Mouse (Mus musculus): ENCODE results near the gene Mroh2a. TPM values are rescaled to one million over a fixed set of nuclear protein-coding genes. Genes with fewer than 3 reads are reported as not detected.

Mroh2a gene
- polyA plus RNA-seq, 1 experiment, result 3.9 TPM

GRCm38 (mm10) chr1:88259643-88260024 is 32.8 kb downstream of the Mroh2a start:
- TF ChIP-seq POLR2A (IDR thresholded peaks at IDR 0.05; ENCODE audit: borderline replicate concordance, control insufficient read depth, low read depth, low read length), result no peak
- 76% methylated on average over 4 of the region's 4 CpGs for WGBS
- Histone ChIP-seq H3K4me1 (ENCODE audit: control insufficient read depth, insufficient read depth, low read length) (peaks cover 21% of the 10 kb centered on the region), H3K27ac (ENCODE audit: control insufficient read depth, insufficient read depth, low read depth, low read length, poor library complexity) (peak overlapping the region; percentile 64), H3K4me3 (replicated peaks; ENCODE audit: control insufficient read depth, low read depth, low read length) (no peak overlapping the region)

DNA sequence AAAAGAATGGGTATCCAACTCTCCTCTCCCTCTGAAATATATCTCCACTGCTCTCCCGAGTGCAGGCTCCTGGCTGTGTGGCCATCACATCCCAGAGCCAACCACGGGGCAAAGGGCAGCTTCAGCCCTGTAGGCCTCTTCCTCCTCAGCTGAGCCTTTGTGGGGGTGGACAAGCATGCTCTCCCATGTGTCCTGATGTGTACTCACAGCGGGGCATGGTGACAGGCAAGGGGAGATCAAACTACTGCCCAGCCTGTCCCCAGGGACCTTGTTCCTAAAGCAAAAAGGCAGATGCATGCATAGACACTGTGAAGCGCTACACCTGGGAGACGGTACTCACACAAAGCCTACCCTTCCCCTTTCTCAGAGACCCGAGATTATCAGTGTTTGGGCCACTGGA is 33.3 kb downstream of the Mroh2a start:
- H3K4me3 ChIP-seq (replicated peaks; ENCODE audit: control insufficient read depth, low read depth, low read length), result no peak overlapping the region
- TF ChIP-seq POLR2A (IDR thresholded peaks at IDR 0.05; ENCODE audit: borderline replicate concordance, control insufficient read depth, low read depth, low read length) (no peak), CTCF (IDR thresholded peaks at IDR 0.05; ENCODE audit: control insufficient read depth, insufficient read depth, low read length) (no peak)
- 53% methylated on average over 6 of the region's 6 CpGs for WGBS
- H3K27ac ChIP-seq (ENCODE audit: control insufficient read depth, insufficient read depth, low read depth, low read length, poor library complexity), result peak overlapping the region; percentile 64
- peaks cover 21% of the 10 kb centered on the region for H3K4me1 ChIP-seq (ENCODE audit: control insufficient read depth, insufficient read depth, low read length)

GRCm38 (mm10) chr1:88260604-88261377 is 34.0 kb downstream of the Mroh2a start:
- 55% methylated on average over 10 of the region's 10 CpGs for WGBS
- TF ChIP-seq CTCF (IDR thresholded peaks at IDR 0.05; ENCODE audit: control insufficient read depth, insufficient read depth, low read length), result no peak
- no peak for TF ChIP-seq POLR2A (IDR thresholded peaks at IDR 0.05; ENCODE audit: borderline replicate concordance, control insufficient read depth, low read depth, low read length)
- peaks cover 21% of the 10 kb centered on the region for H3K4me1 ChIP-seq (ENCODE audit: control insufficient read depth, insufficient read depth, low read length)
- H3K27ac ChIP-seq (ENCODE audit: control insufficient read depth, insufficient read depth, low read depth, low read length, poor library complexity), result peak overlapping the region; percentile 64
- H3K4me3 ChIP-seq (replicated peaks; ENCODE audit: control insufficient read depth, low read depth, low read length), result no peak overlapping the region

DNA sequence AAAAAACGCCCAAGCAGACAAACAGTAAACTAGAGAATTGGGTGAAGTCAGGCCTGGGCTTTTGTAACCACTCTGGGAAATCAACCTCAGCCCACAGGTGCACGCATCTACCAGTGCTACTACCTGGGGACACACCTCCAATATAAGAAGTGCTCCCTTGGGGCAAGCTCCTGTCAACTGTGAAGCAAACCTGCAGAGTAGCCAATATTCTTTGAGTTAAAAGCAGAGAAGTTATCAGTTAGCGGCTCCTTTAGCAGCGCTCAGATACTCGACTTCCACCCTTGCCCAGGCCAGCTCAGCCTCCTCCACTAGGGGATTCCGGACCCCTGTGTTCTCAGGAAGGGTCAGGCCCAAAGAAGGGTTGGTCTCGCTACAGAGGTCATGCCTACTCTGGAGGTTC is 34.9 kb downstream of the Mroh2a start:
- peak overlapping the region; percentile 12 for H3K27ac ChIP-seq (ENCODE audit: control insufficient read depth, insufficient read depth, low read depth, low read length, poor library complexity)
- WGBS, result 78% methylated on average over 7 of the region's 7 CpGs
- H3K4me3 ChIP-seq (replicated peaks; ENCODE audit: control insufficient read depth, low read depth, low read length), result no peak overlapping the region
- peaks cover 21% of the 10 kb centered on the region for H3K4me1 ChIP-seq (ENCODE audit: control insufficient read depth, insufficient read depth, low read length)
- TF ChIP-seq POLR2A (IDR thresholded peaks at IDR 0.05; ENCODE audit: borderline replicate concordance, control insufficient read depth, low read depth, low read length), result no peak
- TF ChIP-seq CTCF (IDR thresholded peaks at IDR 0.05; ENCODE audit: control insufficient read depth, insufficient read depth, low read length), result no peak

DNA sequence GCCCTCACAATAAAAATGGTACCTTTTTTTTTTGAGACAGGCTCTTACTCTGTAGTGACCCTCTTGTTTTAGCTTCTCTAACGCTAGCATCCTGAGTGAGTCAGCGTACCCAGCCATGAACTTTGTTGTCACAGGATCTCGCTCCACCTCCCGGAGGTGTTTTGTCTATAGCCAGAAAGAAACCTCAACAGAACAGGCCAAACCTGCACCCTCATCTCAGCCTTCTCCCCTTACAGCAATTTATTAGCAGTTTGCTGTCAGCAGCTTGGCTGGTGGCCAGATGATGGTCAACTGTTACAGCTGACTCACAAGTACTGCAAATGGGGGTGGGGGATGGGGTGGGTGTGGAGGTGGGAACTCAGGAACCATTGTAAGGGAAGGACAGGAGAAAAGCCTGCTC is 35.5 kb downstream of the Mroh2a start:
- no peak overlapping the region for H3K4me3 ChIP-seq (replicated peaks; ENCODE audit: control insufficient read depth, low read depth, low read length)
- no peak overlapping the region; the same call in 1 of the 2 replicates for H3K27ac ChIP-seq (ENCODE audit: control insufficient read depth, insufficient read depth, low read depth, low read length, poor library complexity)
- TF ChIP-seq CTCF (IDR thresholded peaks at IDR 0.05; ENCODE audit: control insufficient read depth, insufficient read depth, low read length) (no peak), POLR2A (IDR thresholded peaks at IDR 0.05; ENCODE audit: borderline replicate concordance, control insufficient read depth, low read depth, low read length) (no peak)
- peaks cover 21% of the 10 kb centered on the region for H3K4me1 ChIP-seq (ENCODE audit: control insufficient read depth, insufficient read depth, low read length)
- WGBS, result 40% methylated on average over 4 of the region's 4 CpGs

DNA sequence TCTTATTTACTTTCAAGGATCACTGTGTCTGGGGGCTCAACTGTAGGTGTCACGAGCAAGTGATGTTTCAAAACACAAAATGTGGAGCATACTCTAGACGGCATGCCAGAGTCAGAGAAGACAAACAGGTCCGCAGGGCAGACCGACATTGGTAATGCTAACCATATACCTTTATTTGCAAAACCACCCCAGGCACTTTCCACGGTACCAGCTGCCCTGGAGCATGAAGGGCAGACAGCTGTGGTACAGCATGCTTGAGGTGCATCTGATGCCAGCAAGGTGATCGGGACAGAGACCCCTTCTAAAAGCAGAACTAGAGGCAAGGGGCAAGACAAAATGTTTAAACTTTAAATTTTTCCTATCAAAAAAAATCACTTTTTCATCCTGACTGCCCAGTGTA is 36.2 kb downstream of the Mroh2a start:
- 67% methylated on average over 6 of the region's 6 CpGs for WGBS
- TF ChIP-seq POLR2A (IDR thresholded peaks at IDR 0.05; ENCODE audit: borderline replicate concordance, control insufficient read depth, low read depth, low read length), result no peak
- no peak for TF ChIP-seq CTCF (IDR thresholded peaks at IDR 0.05; ENCODE audit: control insufficient read depth, insufficient read depth, low read length)
- Histone ChIP-seq H3K27ac (ENCODE audit: control insufficient read depth, insufficient read depth, low read depth, low read length, poor library complexity) (no peak overlapping the region), H3K4me3 (replicated peaks; ENCODE audit: control insufficient read depth, low read depth, low read length) (no peak overlapping the region), H3K4me1 (ENCODE audit: control insufficient read depth, insufficient read depth, low read length) (peaks cover 21% of the 10 kb centered on the region)

GRCm38 (mm10) chr1:88263778-88264177 is 37.0 kb downstream of the Mroh2a start:
- Histone ChIP-seq H3K4me1 (ENCODE audit: control insufficient read depth, insufficient read depth, low read length) (peaks cover 21% of the 10 kb centered on the region), H3K4me3 (replicated peaks; ENCODE audit: control insufficient read depth, low read depth, low read length) (no peak overlapping the region), H3K27ac (ENCODE audit: control insufficient read depth, insufficient read depth, low read depth, low read length, poor library complexity) (no peak overlapping the region)
- WGBS, result 86% methylated on average over 5 of the region's 5 CpGs
- no peak for TF ChIP-seq POLR2A (IDR thresholded peaks at IDR 0.05; ENCODE audit: borderline replicate concordance, control insufficient read depth, low read depth, low read length)
- TF ChIP-seq CTCF (IDR thresholded peaks at IDR 0.05; ENCODE audit: control insufficient read depth, insufficient read depth, low read length), result no peak

DNA sequence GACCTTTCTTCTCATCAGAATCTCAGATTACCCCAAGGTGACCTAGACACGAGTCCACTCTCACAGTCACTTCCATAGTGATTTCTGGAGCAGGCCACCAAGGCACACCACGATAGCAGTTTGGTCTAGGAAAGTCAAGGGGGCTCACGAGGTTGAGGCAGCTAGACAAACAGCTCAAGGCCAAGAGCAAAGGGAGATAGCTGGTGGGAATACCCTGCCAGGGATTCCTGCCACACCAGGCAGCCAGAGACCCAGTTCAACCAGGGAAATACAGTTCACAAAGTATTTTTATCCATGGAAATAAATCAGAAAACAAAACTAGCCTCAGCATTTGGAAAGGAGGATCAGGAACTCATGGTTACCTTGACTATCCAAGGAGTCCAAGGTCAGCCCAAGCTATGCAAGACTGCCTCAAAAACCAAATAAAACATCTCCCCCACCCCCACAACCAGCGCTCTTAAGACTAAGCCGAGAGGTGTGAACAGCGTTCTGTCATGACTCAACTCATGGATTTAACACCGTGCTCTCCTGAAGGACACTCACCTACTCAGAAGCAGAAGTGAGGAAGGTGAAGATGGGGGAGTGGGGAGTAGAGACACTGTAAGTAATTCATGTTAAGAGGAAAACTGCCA is 37.6 kb downstream of the Mroh2a start:
- 86% methylated on average over 7 of the region's 7 CpGs for WGBS
- no peak overlapping the region for H3K4me3 ChIP-seq (replicated peaks; ENCODE audit: control insufficient read depth, low read depth, low read length)
- no peak for TF ChIP-seq CTCF (IDR thresholded peaks at IDR 0.05; ENCODE audit: control insufficient read depth, insufficient read depth, low read length)
- TF ChIP-seq POLR2A (IDR thresholded peaks at IDR 0.05; ENCODE audit: borderline replicate concordance, control insufficient read depth, low read depth, low read length), result no peak

More for the DNA sequence above, 37.6 kb downstream of the Mroh2a start:
- peaks cover 18% of the 10 kb centered on the region for H3K4me1 ChIP-seq (ENCODE audit: control insufficient read depth, insufficient read depth, low read length)
- no peak overlapping the region for H3K27ac ChIP-seq (ENCODE audit: control insufficient read depth, insufficient read depth, low read depth, low read length, poor library complexity)
